Mouse (Mus musculus) c-Kit-positive CD71-positive TER-119-negative erythroid progenitor cells, embryonic 14.5 days (primary cell): ENCODE results near the gene Tram2.

Experiments
- DNase-seq: peaks from one replicate; pipeline ENCODE4 v3.0.0-alpha.2; 2013; ENCODE audit warnings: low read depth

The Tram2 gene

GRCm38 (mm10) chr1:21079217-21079773 is at the start of gene Tram2:
Gene Tram2 (minus strand): TSS chr1:21079229.
- DNase-seq: peak; percentile 73

GRCm38 (mm10) chr1:21124713-21125336 is 45.8 kb upstream of the Tram2 start:
- no peak for DNase-seq

GRCm38 (mm10) chr1:21103784-21104183 is 24.8 kb upstream of the Tram2 start:
- DNase-seq: no peak

GRCm38 (mm10) chr1:21101221-21102006 is 22.4 kb upstream of the Tram2 start:
- no peak for DNase-seq

- no peak for DNase-seq
These were observed 21.7 kb upstream of the Tram2 start for GRCm38 (mm10) chr1:21100726-21101125.

- DNase-seq: no peak
These were observed 18.3 kb upstream of the Tram2 start for GRCm38 (mm10) chr1:21097001-21097989.

GRCm38 (mm10) chr1:21094644-21095215 is 15.7 kb upstream of the Tram2 start:
- DNase-seq: no peak

- DNase-seq: no peak
These were observed 10.7 kb upstream of the Tram2 start for GRCm38 (mm10) chr1:21089661-21090117.

GRCm38 (mm10) chr1:21086291-21086690 is 7.3 kb upstream of the Tram2 start:
- DNase-seq: no peak

GRCm38 (mm10) chr1:21084661-21085060 is 5.6 kb upstream of the Tram2 start:
- no peak for DNase-seq

- no peak for DNase-seq
These were observed 1.3 kb upstream of the Tram2 start for GRCm38 (mm10) chr1:21080362-21080761.

- DNase-seq: no peak
These were observed 381 bp downstream of the Tram2 start for GRCm38 (mm10) chr1:21078481-21079214.

GRCm38 (mm10) chr1:21077619-21078018 is 1.4 kb downstream of the Tram2 start:
- no peak for DNase-seq

GRCm38 (mm10) chr1:21077191-21077590 is 1.8 kb downstream of the Tram2 start:
- no peak for DNase-seq

- no peak for DNase-seq
These were observed 3.0 kb downstream of the Tram2 start for GRCm38 (mm10) chr1:21075986-21076495.

- DNase-seq: no peak
These were observed 4.8 kb downstream of the Tram2 start for GRCm38 (mm10) chr1:21074231-21074630.

- DNase-seq: no peak
These were observed 6.1 kb downstream of the Tram2 start for GRCm38 (mm10) chr1:21072875-21073444.

- DNase-seq: no peak
These were observed 8.4 kb downstream of the Tram2 start for GRCm38 (mm10) chr1:21070658-21071057.

- no peak for DNase-seq
These were observed 9.1 kb downstream of the Tram2 start for GRCm38 (mm10) chr1:21069830-21070522.

- no peak for DNase-seq
These were observed 10.5 kb downstream of the Tram2 start for GRCm38 (mm10) chr1:21068491-21068890.
